Mouse (Mus musculus) kidney, postnatal 14 days (tissue): ENCODE measurements around the gene Zfp458.
"Not testable (repeated sequence)": the region's sequence is repeated elsewhere in the genome, so short reads cannot be mapped to it uniquely, and the experiment has no call there.

Experiments
- DNase-seq: peaks from one replicate; pipeline ENCODE4 v3.0.0; 2022; ENCODE audit warnings: mixed read lengths

The Zfp458 gene

DNA sequence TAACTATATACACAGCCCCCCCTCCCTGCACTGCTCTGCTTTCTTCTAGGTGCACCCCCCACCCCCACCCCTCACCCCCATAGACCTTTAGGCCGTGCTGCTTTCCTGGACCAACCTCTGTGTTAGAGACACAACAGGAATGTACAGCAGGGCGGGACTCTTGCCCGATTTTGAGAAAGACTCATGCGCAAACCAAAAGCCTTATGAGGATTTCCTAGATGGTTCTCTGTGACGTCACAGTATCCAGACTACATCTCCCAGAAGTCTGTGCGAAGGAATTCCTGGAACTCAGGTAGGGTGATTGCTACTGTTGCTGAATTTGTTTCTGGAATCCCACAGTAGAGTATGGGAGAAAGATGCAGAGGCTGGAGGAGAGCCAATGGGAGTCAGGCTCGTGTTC is at the start of gene Zfp458:
Gene Zfp458 (minus strand): TSS at position 153 of the 400 bp plus-strand sequence.
- peak; percentile 47 for DNase-seq

GRCm38 (mm10) chr13:67306718-67307117 is 28.5 kb upstream of the Zfp458 start:
- DNase-seq: peak; percentile 3

- DNase-seq: peak; percentile 91
Measured at GRCm38 (mm10) chr13:67305822-67306672, 27.8 kb upstream of the Zfp458 start, which contains the start of gene Zfp457. Gene Zfp457, minus strand, starts transcription at chr13:67306485.

DNA sequence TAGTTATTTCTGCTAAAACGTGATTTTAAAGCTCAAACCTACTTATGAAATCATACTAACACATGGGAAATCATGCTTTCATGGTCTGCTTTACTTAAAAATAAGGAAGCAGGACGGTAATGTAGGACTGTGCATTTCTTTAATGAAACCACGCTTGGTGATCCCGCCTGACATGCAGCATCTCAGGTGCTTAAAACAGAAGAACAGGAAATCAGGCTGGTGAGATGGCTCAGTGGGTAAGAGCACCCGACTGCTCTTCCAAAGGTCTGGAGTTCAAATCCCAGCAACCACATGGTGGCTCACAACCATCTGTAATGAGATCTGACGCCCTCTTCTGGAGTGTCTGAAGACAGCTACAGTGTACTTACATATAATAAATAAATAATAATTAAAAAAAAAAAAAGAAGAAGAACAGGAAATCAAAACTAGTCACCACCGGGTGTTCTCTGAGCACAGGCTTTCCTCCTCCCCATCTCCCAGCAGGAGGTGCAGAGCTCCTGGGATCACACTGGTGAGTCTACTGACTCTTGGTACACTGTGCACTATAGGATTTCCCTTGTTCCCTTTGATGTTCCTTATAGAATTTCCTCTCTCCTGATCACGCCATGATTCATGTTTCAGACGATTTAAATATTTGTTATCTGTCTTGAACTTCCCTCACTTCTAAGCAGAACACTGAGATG is 8.7 kb downstream of the Zfp458 start:
- DNase-seq: not testable (repeated sequence)

DNA sequence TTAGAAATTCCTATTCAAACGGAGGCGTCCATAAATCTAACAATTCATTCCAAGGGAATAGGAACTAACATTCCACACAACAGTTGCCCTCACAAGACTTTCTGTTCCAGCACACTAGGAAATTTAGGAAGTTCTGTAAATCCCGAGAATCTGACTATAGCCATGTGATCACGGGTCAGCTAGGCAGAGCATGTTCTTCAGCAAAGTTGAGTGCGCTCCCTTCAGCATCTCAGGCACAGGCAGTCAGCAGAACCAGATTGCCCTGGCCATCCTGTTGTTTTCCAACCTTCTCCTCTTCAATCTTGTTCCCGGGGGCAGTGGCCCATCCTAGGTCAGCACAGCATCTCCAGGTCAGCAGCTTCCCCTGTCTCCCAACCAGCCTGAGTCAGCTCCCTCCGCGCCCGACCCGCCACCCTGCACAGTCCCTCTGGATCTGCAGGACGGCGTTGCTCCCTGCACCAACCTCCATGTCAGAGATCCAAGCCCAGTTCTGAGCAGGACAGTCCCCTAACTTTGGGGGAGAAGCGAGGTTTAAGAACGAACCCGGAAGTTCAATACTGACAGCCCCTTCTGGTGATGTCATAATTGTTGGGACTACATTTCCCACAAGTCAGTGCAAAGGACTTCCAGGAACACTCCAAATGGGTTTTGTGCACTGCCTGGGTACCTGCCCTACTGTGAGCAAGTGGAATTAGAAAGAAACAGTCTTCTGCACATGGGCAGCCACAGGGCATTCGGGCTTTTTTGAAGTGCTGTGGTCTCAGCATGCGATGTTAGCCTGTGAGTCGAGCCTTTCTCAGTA is 9.5 kb downstream of the Zfp458 start:
- DNase-seq: peak; percentile 85

GRCm38 (mm10) chr13:67214015-67214607 is 64.2 kb downstream of the Zfp458 start:
- DNase-seq: no peak
